Mouse (Mus musculus): ENCODE results near the gene Gm37240. TPM values are rescaled to one million over a fixed set of nuclear protein-coding genes. Genes with fewer than 3 reads are reported as not detected.

Gene Gm37240
- polyA plus RNA-seq, 1 experiment from 2014 or later: 0.52 TPM

DNA sequence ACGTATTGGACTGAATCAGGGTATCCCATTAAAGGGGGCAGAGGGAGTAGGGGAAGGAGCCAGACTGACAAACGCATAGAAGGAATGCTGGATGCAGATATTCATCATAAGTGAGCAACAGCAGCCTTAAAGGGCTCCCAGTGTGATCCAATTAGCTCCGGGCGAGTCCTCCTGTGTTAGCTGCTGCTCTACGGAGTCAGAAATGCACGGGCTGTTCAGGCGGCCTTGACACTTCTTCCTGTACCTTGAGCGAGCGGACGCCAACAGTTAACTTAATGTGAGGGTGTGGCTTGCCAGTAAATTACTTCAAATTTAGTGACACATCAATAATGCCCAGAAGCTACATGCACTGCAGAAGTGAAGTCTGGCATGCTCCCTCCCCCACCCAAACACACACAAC lies 1151.6 kb downstream of the Gm37240 start:
- Histone ChIP-seq H3K9ac (no peak overlapping the region), H3K9me3 (replicated peaks) (no peaks in the 10 kb centered on the region), H3K36me3 (no peaks in the 10 kb centered on the region), H3K4me2 (no peak overlapping the region), H3K27ac (no peak overlapping the region), H3K4me1 (peaks cover 4% of the 10 kb centered on the region; the same call in 1 of the 2 replicates), H3K4me3 (no peak overlapping the region), H3K27me3 (replicated peaks) (peaks cover 47% of the 10 kb centered on the region)
- ATAC-seq: no peak
- 65% methylated on average over 10 of the region's 10 CpGs for WGBS (ENCODE audit: insufficient replicate concordance)

DNA sequence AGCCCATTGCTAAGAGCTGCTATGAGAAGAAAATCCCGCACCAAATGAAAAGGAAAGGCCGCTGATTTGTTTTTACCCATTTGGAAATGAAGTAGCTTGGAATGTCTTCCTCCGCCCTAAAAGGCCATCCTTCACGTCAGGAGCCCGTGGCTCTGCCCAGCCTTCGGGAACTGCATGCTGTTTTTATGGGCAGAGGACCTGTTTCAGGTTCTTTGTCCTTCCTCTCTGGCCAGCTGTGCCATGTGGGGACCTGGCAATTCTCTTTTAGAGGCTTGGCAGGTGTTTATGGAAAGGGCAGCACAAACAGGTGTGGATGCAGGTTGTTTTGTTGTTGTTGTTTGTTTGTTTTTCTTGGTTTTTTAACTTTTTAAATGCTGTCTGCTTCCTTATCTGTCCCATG lies 1154.8 kb downstream of the Gm37240 start:
- no peak for ATAC-seq
- Histone ChIP-seq H3K27ac (no peak overlapping the region), H3K9me3 (replicated peaks) (no peaks in the 10 kb centered on the region), H3K4me1 (peaks cover 4% of the 10 kb centered on the region; the same call in 1 of the 2 replicates), H3K27me3 (replicated peaks) (peaks cover 54% of the 10 kb centered on the region), H3K4me2 (peak overlapping the region; percentile 50), H3K36me3 (no peaks in the 10 kb centered on the region), H3K9ac (no peak overlapping the region), H3K4me3 (no peak overlapping the region)
- 21% methylated on average over 6 of the region's 6 CpGs for WGBS (ENCODE audit: insufficient replicate concordance)

DNA sequence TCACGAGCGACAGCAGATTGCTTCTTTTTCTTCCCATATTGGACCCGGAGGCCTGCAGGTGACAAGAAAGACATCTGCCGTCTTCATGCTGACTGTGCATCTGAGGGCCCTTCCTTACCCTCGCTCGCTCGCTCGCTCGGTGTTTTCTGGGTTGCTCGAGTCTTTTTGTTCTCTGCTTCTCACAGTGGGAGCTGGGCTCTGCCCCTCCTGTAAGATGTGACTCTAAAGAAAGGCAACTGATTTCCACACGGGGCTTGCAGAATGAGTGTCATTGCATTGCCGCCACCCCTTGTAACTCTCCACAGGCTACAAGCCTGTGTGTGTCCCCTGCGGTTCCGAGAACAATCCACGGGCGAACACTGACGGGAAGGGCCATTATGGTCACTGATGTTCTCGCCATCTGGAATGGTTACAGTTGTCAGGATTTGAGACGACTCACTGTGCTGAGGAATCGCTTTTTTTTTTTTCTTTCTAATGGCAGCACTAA lies 1155.3 kb downstream of the Gm37240 start:
- peaks cover 4% of the 10 kb centered on the region; the same call in 1 of the 2 replicates for H3K4me1 ChIP-seq
- WGBS (ENCODE audit: insufficient replicate concordance): 12% methylated on average over 20 of the region's 20 CpGs
- no peaks in the 10 kb centered on the region for H3K36me3 ChIP-seq
- H3K9ac ChIP-seq: no peak overlapping the region
- no peak overlapping the region for H3K4me3 ChIP-seq
- peaks cover 54% of the 10 kb centered on the region for H3K27me3 ChIP-seq (replicated peaks)
- no peaks in the 10 kb centered on the region for H3K9me3 ChIP-seq (replicated peaks)
- no peak for ATAC-seq
- no peak overlapping the region for H3K27ac ChIP-seq
- peak overlapping the region; percentile 50 for H3K4me2 ChIP-seq

DNA sequence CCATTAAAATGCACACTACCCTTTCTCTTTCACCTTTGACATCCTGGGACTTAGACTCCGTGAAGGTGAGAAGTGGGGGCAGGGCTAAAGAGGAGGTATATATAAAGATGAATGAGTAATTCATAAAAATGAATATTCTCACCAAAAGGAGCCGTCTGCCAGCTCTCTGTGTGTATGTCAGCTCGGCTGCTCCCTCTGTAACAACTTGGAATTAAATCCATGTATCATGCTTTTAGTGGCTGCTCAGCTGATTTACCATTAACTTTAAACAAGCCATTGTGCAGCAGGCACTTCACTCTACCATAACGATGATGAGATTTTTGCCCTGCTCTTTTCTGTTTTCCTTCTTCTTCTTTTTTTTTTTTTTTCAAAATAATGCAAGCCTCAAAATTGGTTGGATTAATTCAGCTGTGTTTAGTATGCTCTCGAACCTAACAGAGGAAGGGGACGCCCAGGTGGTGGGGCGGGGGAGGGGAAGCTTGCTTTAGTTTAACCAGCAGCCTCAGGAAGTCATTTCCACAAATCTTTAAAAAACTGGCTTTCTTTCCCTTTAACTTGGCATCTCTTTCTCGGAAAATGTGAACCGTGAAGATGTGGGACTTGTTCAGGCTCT lies 1155.8 kb downstream of the Gm37240 start:
- Histone ChIP-seq H3K27ac (no peak overlapping the region), H3K36me3 (no peaks in the 10 kb centered on the region), H3K4me3 (no peak overlapping the region), H3K27me3 (replicated peaks) (peaks cover 54% of the 10 kb centered on the region), H3K9ac (no peak overlapping the region), H3K4me2 (peak overlapping the region; percentile 50), H3K4me1 (peaks cover 4% of the 10 kb centered on the region; the same call in 1 of the 2 replicates), H3K9me3 (replicated peaks) (no peaks in the 10 kb centered on the region)
- WGBS (ENCODE audit: insufficient replicate concordance): 21% methylated on average over 9 of the region's 9 CpGs
- no peak for ATAC-seq

DNA sequence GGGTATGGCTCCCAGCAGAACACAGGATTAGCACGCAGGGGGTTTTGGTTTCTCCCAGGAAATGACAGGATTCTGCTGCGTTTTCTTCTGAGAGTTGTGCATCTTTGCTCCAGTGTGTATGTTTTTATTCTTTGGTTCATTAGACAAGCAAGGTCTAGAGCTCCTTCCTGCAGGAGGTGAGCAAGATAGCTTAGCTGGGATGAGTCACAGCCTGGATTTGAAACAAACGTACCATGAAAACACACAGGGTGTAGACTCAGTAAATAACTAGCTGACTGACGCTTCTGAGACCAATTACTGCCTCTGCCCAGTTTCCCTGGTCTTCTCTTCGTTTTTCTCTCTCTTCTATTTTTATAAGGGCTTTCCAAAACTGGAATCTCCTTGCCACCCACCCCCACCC lies 1156.3 kb downstream of the Gm37240 start:
- Histone ChIP-seq H3K4me1 (peaks cover 4% of the 10 kb centered on the region; the same call in 1 of the 2 replicates), H3K36me3 (no peaks in the 10 kb centered on the region)

DNA sequence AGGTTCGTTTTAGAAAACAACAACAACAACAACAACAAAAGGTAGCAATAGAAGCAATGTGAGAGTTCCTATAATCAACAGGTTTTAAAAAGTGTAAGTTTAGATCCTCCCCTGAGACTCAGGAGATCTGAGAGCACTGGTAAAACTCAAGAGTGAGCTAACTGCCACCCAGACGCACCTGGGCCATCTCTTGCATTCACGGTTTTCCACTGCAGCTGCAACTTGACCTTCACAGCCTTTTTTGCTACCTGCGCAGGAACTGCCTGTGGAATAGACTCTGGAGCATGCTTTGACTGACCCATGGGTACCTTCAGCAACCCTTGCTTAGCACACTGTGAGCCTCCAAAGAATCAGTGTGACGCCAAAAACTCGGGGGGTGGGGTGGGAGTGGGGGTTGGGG lies 1157.5 kb downstream of the Gm37240 start:
- WGBS (ENCODE audit: insufficient replicate concordance): 62% methylated on average over 6 of the region's 6 CpGs
- ATAC-seq: no peak
- Histone ChIP-seq H3K9me3 (replicated peaks) (no peaks in the 10 kb centered on the region), H3K27ac (no peak overlapping the region), H3K4me1 (peaks cover 4% of the 10 kb centered on the region; the same call in 1 of the 2 replicates), H3K9ac (no peak overlapping the region), H3K36me3 (no peaks in the 10 kb centered on the region), H3K4me3 (no peak overlapping the region), H3K4me2 (no peak overlapping the region), H3K27me3 (replicated peaks) (peaks cover 49% of the 10 kb centered on the region)

More for the DNA sequence above, 1156.3 kb downstream of the Gm37240 start:
- H3K4me3 ChIP-seq: no peak overlapping the region
- no peak overlapping the region for H3K27ac ChIP-seq
- H3K9ac ChIP-seq: no peak overlapping the region
- no peaks in the 10 kb centered on the region for H3K9me3 ChIP-seq (replicated peaks)
- H3K4me2 ChIP-seq: no peak overlapping the region
- H3K27me3 ChIP-seq (replicated peaks): peaks cover 54% of the 10 kb centered on the region
- ATAC-seq: no peak
- WGBS (ENCODE audit: insufficient replicate concordance): 36% methylated on average over 5 of the region's 5 CpGs

DNA sequence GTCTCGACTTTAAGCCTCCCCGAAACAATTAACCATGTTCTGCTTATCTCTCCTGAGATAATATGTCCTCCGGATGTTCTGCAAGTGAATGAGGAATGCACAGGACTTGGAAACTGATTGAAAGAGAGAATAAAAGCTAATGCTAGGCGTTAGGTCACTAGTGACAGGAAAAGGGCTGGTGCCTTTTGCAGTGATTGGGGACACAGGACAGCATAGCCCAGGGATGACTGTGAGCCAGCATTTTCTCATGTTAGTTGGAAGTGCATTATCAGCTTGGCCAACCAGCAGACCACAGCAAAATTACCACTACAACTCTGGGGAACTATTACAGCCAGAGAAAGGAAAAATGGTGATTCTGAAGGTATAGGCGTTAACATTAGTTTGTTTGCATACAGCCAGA lies 1163.3 kb downstream of the Gm37240 start:
- H3K9me3 ChIP-seq (replicated peaks): no peaks in the 10 kb centered on the region
- H3K9ac ChIP-seq: no peak overlapping the region
- H3K4me2 ChIP-seq: no peak overlapping the region
- H3K4me1 ChIP-seq: no peaks in the 10 kb centered on the region
- no peaks in the 10 kb centered on the region for H3K36me3 ChIP-seq
- H3K4me3 ChIP-seq: no peak overlapping the region
- H3K27me3 ChIP-seq (replicated peaks): 0 out of 2 replicates have a peak, but pooled peaks cover 14% of the 10 kb centered on the region
- ATAC-seq: no peak
- 34% methylated on average over 5 of the region's 5 CpGs for WGBS (ENCODE audit: insufficient replicate concordance)
- no peak overlapping the region for H3K27ac ChIP-seq

DNA sequence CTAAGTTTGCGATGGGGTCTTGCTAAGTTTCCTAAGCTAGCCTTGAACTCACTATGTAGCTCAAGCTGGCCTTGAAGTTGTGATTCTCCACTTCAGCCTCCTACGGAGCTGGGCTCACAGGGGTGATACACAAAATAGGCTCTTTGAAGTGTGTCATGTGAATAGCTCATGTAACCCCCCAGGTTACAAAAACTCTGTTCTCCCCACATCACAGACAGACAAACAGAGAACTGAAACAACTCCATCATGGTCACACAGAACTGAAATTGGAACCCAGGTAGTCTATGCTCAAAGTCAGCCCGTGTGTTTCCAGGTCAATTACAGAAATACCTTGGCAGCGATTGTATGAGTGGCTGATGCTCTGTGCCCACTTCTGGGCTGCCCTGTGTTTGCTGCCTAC lies 1164.6 kb downstream of the Gm37240 start:
- Histone ChIP-seq H3K4me2 (no peak overlapping the region), H3K4me1 (no peaks in the 10 kb centered on the region), H3K9me3 (replicated peaks) (no peaks in the 10 kb centered on the region), H3K4me3 (no peak overlapping the region), H3K27ac (no peak overlapping the region), H3K36me3 (no peaks in the 10 kb centered on the region), H3K9ac (no peak overlapping the region), H3K27me3 (replicated peaks) (0 out of 2 replicates have a peak, but pooled peaks cover 14% of the 10 kb centered on the region)
- WGBS (ENCODE audit: insufficient replicate concordance): 68% methylated on average over 4 of the region's 4 CpGs
- ATAC-seq: no peak

DNA sequence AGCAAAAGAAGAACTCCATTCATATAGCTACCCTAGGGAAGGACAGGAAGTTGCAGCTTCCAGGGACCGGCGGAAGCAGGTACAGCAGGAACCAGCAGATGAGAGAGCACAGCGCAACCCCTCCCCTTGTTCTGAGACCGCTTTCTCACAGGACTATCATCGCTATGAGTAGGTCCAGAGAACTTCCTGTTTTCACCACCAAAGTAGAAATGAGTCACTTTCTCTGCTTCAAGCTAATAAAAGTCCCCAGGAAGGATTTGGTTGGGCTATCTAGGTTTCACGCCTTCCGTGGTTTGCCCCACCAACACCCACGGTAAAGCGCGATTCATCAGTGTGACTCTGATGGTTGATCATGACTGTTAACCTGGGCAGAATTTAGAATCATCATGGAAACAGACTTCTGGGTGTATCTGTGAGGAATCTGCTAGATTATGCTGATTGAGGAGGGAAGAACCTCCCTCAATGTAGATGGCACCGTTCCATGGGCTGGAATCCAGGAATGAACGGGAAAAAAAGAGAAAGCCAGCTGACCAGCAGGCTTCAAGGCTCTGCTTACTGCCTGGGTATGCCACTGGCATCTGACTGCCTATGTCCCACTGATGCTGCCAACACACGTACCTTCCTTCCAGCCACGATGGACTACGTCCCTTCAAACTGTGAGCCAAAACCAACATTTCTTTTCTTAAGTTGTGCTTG lies 1172.1 kb downstream of the Gm37240 start:
- Histone ChIP-seq H3K4me2 (peak overlapping the region; percentile 10; the same call in 1 of the 2 replicates), H3K27me3 (replicated peaks) (0 out of 2 replicates have a peak, but pooled peaks cover 4% of the 10 kb centered on the region), H3K27ac (no peak overlapping the region), H3K9ac (no peak overlapping the region), H3K36me3 (no peaks in the 10 kb centered on the region), H3K4me1 (0 out of 2 replicates have a peak, but pooled peaks cover 5% of the 10 kb centered on the region), H3K4me3 (no peak overlapping the region), H3K9me3 (replicated peaks) (no peaks in the 10 kb centered on the region)
- ATAC-seq: no peak
- 31% methylated on average over 15 of the region's 15 CpGs for WGBS (ENCODE audit: insufficient replicate concordance)

DNA sequence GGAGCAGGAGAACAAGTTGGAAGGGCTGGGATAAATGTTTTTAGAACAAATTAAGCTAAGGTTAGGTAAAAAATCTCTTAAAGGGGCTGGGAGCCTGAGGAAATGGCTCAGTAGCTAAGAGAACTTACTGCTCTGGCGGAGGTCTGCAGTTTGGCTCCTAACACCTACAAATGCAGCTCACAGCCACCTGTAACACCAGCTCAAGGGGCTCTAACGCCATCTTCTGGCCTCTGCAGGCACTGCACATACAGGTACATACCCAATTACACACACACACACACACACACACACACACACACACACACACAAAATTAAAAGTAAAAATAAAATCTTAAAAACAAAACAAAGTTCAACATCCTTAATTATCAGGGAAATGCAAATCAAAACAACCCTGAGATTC lies 1174.4 kb downstream of the Gm37240 start:
- no peaks in the 10 kb centered on the region for H3K36me3 ChIP-seq
- 0 out of 2 replicates have a peak, but pooled peaks cover 5% of the 10 kb centered on the region for H3K4me1 ChIP-seq
- WGBS (ENCODE audit: insufficient replicate concordance): 44% methylated on average over 2 of the region's 2 CpGs
- H3K4me3 ChIP-seq: no peak overlapping the region
- no peak overlapping the region for H3K9ac ChIP-seq
- no peak overlapping the region for H3K4me2 ChIP-seq
- H3K27me3 ChIP-seq (replicated peaks): 0 out of 2 replicates have a peak, but pooled peaks cover 4% of the 10 kb centered on the region
- ATAC-seq: no peak
- no peaks in the 10 kb centered on the region for H3K9me3 ChIP-seq (replicated peaks)
- H3K27ac ChIP-seq: no peak overlapping the region

DNA sequence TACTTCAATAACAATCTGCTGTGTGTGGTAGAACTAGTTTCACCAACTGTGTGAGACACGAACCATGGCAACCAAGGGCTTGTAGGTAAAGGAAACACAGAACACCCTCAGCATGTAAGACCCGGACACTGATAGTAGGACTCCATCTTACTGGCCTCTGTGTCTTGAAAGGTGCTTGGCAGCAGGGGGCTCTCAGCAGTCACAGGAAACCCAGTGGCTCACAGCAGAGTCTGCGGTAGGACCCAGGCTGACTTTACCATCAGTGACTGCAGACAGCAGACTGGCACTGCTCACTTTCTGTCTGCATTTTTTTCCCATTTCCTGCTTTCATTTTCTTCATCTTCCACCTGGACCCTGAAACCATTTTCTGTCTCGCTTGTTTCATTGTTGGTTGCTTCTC lies 1176.6 kb downstream of the Gm37240 start:
- H3K4me3 ChIP-seq: no peak overlapping the region
- 63% methylated on average over 4 of the region's 4 CpGs for WGBS (ENCODE audit: insufficient replicate concordance)
- ATAC-seq: no peak
- H3K27me3 ChIP-seq (replicated peaks): 0 out of 2 replicates have a peak, but pooled peaks cover 4% of the 10 kb centered on the region
- no peaks in the 10 kb centered on the region for H3K36me3 ChIP-seq
- no peak overlapping the region for H3K27ac ChIP-seq
- no peak overlapping the region for H3K4me2 ChIP-seq
- H3K9me3 ChIP-seq (replicated peaks): peaks cover 4% of the 10 kb centered on the region; the same call in 1 of the 2 replicates
- H3K4me1 ChIP-seq: 0 out of 2 replicates have a peak, but pooled peaks cover 5% of the 10 kb centered on the region
- H3K9ac ChIP-seq: no peak overlapping the region

DNA sequence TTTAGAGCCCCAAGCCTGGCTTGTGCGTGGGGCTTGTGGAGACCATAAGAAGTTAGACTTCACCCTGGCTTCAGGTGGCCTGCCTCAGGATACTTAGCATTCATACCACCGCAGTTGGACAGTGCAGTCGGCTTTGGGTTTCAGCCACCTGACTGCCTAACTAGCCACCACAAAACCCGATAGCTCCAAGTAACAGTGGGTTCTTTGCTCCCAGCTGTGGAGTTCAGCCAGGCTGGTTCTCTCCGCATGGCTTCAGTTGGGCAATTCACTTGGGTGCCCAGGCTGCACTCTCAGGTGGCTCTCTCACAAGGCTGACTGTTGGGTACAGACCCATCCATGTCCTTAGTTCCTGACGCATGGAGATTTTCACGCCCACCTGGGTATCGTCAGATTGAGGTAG lies 1177.4 kb downstream of the Gm37240 start:
- Histone ChIP-seq H3K36me3 (no peaks in the 10 kb centered on the region), H3K27ac (no peak overlapping the region), H3K4me3 (no peak overlapping the region), H3K9me3 (replicated peaks) (peaks cover 4% of the 10 kb centered on the region; the same call in 1 of the 2 replicates), H3K9ac (no peak overlapping the region), H3K4me1 (0 out of 2 replicates have a peak, but pooled peaks cover 2% of the 10 kb centered on the region), H3K27me3 (replicated peaks) (0 out of 2 replicates have a peak, but pooled peaks cover 4% of the 10 kb centered on the region), H3K4me2 (no peak overlapping the region)
- ATAC-seq: no peak
- 83% methylated on average over 8 of the region's 8 CpGs for WGBS (ENCODE audit: insufficient replicate concordance)
